Mouse (Mus musculus): ENCODE measurements around the gene Chd9.
"Not testable (repeated sequence)": the region's sequence is repeated elsewhere in the genome, so short reads cannot be mapped to it uniquely, and the experiment has no call there.

The Chd9 gene

DNA sequence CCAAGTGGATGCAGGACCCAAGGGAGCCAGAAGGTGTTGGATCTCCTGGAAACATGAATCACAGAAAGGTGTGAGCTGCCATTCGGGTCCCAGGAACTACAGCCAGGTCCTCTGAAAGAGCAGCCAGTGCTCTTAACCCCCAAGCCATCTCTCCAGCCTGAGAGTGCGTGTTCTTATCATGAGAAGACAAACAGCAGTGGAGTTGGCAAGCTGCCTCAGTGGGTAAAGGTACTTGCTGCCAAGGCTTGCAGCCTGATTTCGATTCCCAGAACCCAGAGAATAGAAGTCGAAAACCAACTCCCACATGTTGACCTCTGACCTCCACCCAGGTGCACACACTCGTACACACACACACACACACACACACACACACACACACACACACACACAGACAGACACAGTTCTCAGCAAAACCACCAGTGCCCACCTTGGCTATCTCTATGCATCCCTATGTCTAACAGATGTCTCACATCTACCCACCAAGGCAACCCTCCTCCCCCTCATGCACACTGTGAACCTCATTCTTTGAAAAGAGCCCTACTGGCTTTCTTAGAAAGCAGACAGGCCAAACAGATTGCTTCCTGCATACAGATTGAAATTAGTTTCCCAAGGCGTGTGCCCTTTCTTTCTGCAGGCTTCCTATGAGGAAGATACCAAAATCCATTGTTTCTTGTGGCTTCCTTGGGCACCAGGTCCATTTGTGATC lies 43.4 kb downstream of the Chd9 start:
- no peak for DNase-seq (ENCODE audit: low spot score)

DNA sequence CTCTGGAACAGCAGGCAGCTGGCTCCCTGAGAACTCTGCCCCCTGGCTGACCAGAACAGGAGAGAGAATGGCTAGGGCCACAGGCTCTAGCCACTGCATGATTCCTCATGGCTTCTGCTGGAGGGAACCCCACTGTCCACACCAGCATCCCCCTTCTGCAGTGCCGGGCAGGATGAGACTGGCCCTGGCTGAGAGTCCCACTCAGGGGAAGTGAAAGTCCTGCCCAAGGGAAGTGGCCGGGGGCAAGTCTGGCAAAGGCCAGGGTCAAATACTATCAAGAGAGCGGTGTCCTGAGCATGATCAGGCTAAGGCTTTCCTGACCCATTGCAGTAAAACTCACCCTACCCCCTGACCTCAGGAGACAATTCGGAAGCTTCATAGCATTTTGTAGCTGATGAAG lies 44.9 kb downstream of the Chd9 start:
- DNase-seq (ENCODE audit: low spot score), result no peak

DNA sequence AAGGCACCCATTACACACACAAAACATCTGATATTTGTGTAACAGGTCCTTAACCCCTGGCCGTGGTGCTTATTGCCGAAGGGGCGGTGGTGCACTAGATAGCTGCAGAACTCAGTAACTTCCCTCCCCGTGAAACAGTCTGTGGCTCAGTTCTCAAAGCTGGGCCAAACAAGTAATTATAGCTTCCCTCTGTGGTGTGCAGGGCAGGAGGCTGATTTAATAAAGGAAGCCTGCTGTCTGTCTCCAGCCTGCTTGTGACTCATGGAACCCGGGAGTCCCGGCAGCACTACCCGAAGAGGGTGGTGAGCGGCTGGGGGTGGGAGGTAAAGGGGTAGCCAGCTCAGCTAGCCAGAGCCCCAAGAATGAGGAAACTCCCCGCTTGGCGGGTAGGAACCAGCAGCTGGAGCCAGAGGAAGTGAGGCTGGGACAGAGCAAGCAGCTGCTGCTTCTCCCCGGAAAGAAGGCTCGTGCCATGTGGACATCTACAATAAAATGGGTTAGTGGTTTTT lies 48.1 kb downstream of the Chd9 start:
- no peak for DNase-seq (ENCODE audit: low spot score)

DNA sequence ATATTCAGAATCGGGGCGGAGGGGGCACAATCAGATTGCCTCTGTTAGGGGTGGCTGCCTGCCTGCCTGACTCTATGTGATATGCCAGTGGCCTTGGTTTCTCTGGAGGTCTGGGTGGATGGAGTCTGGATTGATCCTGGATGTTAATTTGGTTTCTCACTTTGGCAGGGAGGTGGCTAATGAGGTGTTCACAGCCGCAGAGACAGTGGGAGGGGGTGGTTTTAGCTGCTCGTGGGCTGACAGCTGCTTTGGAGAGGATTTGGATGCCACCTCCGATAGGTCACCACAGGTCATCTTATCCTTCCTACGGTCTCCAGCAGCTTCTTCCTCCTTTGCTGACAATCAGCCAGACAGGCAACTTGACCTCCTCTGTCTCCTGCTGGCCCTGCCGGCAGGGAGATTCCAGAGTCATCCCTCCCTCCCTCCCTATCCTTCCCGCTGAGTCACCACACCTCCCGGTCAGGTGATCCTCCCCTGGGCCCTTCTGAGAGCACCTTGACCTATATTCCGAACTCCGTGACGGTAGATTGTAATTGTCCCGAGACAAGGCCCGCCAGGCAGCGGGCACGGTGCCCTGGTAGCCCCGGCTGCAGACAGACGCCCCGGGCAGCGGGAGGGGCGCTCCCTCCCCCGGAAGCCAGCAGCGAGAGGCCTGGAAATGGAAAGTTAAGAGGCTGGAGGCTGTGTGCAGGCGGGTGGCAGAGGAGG lies 48.7 kb downstream of the Chd9 start:
- DNase-seq (ENCODE audit: low spot score), result peak; percentile 71

DNA sequence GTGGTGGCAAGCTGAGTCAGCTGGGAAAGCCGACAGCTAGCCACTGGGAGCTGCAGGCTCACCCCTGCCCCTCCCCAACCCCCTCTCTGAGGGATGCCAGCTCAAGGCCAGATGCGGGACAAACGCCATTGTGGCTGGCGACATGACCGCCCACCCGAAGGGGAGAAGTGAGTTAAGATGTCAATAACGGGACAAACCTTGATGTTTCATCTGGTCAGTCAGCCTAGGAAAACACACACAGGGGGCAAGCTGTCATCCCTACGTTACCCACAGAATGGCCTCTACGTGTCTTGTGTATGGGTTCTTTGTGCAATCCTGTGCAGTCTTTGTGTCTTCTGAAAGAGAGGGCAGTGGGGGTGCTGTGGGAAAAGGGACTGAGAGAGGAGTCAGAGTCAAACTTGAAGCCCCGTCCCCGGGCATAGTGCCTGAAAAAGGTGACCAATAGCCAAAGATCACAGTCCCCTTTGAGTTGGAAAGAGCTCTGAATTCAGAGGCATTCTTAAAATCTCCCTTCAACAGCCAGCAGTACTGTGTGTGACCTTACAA lies 49.4 kb downstream of the Chd9 start:
- DNase-seq (ENCODE audit: low spot score), result no peak

DNA sequence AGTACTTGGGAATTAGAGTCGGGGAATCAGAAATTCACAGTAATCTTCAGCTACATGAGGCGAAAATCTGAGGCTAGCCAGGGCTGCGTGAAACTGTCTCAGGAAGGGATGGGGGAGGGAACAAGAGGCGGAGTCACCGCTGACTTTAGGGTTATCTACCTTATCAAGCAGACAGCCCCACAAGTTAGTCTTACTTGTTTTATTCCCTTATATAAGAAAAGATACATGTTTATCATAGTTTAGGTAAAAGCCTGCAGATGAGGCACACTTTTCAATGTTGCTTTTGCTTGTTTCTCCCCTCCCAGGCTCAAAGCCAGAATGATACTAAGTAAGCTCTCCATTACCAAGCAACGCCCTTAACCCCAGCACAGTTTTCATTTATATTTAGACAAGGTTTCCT lies 50.4 kb downstream of the Chd9 start:
- DNase-seq (ENCODE audit: low spot score), result no peak

DNA sequence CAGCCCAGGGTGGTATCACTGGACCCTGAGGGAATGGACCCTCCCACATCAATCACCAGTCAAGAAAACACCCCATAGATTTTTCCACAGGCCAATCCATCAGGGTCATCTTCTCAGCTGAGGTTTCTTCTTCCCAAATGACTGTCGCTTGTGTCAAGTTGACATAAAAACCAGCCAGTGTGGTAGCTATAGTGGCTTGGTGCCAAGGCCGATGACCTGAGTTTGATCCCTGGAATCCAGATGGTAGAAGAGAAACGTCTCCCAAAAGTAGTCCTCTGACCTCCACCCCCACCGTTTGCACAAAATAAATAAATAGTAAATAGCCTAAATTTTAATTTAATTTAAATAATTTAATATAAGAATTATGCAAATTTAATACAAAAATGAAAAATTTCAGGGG lies 51.9 kb downstream of the Chd9 start:
- DNase-seq (ENCODE audit: low spot score), result no peak

DNA sequence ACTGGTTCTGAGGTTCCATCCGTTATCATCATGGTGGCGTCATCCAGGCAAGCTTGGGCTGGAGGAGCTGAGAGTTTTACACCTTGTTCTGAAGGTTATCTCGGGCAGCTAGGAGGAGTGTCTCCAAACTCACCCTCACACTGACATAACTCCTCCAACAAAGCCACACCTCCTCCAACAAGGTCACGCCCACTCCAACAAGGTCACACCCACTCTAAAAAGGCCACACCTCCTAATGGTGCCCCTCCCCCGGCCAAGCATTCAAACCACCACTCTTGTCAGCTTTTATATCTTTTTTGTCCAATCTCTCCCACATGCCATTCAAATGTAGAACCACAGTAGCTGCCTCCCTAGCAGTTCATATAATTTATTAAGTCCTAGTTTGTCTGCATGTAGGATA lies 53.0 kb downstream of the Chd9 start:
- no peak for DNase-seq (ENCODE audit: low spot score)

DNA sequence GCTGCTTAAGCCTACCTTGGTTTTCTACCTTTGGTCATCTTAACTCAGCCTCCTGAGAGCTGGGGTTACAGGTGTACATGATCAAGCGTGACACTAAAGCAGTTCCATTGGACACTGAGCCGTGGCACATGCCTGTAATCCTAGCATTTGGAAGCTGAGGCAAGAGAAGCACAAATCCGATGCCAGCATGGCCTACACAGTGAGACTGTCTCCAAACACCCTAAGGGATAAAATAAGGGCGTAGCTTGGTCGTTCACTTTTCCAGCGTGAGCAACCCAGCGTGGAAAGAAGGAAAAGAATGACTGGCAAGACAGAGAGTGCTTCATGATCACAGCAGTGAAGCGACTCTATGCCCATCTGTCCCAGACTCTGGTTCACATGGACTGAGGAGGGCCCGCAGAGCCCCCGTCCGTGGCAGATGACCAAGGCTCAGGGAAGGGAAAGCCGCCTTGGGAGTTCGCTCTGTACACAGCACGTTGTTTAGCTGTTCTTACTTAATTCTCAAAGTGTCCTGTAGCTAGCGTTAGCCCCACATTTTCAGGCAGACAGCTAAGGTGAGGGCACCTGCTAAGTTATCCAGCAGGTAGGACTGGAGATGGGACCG lies 54.0 kb downstream of the Chd9 start:
- no peak for DNase-seq (ENCODE audit: low spot score)

DNA sequence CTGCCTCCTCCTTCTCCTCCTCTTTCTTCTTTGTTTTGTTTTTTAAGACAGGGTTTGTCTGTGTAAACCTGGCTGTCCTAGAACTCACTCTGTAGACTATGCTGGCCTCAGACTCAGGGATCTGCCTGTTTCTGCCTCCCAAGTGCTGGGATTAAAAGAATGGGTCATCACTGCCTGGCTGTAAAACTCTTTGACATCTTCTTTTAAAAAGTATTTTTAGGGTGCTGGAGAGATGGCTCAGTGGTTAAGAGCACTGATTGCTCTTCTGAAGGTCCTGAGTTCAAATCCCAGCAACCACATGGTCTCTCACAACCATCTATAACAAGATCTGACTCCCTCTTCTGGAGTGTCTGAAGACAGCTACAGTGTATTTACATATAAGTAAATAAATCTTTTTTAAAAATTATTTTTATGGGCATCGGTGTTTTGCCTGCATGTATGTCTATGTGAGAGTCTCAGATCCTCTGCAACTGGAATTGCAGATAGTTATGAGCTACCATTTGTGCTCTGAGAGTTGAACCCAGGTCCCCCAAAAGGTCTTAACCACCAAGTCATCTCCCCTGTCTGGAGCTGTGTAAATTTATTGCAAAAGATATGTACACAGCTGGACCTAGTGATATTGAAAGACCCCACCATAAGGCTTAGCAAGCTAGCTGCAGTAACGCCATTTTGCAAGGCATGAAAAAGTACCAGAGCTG lies 57.7 kb downstream of the Chd9 start:
- DNase-seq (ENCODE audit: low spot score), result no peak

DNA sequence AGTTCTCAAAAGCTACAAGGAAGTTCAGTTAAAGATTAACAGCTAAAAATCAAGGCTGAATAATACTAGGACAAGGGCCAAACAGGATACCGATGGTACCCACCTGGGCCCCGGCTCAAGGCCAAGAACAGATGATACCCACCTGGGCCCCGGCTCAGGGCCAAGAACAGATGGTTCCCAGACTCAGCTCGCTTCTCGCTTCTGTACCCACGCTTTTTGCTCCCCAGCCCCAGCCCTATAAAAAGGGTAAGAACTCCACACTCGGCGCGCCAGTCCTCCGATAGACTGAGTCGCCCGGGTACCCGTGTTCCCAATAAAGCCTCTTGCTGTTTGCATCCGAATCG lies 58.2 kb downstream of the Chd9 start:
- not testable (repeated sequence) for DNase-seq (ENCODE audit: low spot score)

DNA sequence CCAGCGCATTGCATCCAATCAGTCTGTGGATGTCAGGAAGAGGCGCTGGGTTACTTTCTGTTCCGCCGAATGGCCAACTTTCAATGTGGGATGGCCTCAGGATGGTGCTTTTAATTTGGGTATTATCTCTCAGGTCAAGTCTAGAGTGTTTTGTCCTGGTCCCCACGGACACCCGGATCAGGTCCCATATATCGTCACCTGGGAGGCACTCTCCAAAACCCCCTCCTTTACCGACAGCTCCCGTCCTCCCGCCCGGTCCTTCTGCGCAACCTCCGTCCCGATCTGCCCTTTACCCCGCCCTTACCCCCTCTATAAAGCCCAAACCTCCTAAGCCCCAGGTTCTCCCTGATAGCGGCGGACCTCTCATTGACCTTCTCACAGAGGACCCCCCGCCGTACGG lies 59.2 kb downstream of the Chd9 start:
- not testable (repeated sequence) for DNase-seq (ENCODE audit: low spot score)

DNA sequence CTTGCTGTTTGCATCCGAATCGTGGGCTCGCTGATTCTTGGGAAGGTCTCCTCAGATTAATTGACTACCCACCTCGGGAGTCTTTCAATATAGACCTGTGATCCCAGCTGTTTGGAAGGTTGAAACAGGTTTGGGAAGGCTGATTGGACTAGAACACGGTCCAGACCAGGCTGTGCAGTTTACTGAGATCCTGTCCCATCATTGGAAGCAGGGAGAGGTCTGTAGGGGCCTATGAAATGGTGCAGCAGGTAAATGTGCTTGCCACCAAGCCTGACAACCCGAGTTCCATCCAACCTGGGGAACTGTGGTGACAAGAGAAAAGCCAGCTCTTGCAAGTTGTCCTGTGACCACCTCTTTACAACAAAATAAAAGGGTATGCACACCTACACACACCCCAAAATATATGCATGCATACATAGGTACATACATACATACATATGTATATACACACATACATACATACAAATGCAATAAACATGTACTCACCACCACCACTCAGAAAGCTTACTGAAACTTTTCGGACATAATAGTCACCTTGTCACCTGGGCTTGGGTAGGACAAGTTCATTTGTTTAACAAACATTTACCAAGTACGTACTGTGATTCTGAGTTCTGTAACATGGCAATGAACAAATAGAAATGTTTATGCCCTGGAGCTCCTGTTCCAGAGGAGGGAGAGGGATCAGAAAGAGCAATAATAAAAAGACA lies 63.9 kb downstream of the Chd9 start:
- no peak for DNase-seq (ENCODE audit: low spot score)

DNA sequence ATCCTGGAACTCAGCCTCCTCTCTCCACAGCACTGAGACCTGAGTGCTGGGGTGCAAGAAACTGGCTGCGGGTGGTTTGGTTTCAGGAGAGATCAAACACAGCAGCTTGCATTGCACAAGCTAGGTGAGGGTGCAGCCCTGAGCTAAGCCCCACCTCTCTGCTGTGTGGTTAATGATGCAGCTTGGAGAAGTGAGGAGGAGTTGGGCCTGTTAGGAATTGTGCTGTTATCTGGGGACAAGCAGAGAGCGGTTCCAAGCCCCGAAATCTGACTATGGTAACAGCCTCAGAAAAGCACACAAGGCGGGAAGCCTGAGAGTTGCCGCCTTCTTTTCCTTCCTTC lies 64.4 kb downstream of the Chd9 start:
- no peak for DNase-seq (ENCODE audit: low spot score)

DNA sequence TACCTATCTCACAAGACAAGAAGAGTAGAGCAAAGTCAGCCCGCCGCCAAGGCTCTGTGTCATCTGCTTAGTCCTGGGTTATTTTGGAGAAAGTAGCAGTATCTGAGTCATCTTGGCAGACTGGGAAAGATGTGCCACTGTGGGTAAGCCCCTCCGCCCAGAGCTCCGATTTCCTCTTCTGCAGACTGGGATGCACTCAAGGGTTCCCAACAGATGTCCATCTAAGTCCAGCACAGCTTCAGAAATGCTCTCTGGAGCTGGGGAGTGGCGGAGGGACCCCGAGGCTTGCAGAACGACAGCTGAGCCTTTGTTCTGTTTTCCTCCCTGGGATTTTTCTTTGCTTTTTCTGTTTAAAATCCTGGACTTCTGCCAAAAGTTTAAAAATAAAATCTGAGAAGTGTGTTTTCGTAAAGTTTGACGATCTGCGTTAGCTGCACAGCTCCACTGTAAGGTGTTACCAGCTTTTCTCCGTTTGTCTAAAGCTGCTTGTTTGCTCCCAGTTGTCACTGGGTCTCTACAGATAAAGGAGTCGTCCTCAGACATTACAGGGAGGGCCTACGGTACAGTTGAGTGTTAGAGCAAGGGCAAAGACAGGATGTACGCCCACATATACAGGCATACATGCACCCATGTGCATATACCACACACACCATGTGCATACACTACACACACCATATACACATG lies 66.2 kb downstream of the Chd9 start:
- peak; percentile 19 for DNase-seq (ENCODE audit: low spot score)

DNA sequence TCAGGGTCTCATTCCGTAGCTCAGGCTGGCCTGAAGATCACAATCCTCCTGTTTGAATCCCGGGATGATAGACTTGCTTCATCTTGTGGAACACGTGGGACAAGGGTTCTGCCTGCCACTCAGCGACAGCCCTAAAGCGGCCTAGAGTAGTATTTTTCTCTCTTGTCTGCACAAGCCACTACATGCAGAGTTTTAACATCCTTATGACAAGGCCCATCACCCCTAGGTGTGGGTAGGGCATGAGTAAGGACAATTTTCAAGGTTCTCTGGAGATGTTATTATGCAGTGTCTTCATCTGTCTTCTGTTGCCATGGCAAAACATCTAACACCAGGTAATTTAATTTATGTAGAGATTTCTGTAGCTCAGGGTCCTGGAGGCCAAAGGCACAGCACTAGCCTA lies 69.2 kb downstream of the Chd9 start:
- no peak for DNase-seq (ENCODE audit: low spot score)

DNA sequence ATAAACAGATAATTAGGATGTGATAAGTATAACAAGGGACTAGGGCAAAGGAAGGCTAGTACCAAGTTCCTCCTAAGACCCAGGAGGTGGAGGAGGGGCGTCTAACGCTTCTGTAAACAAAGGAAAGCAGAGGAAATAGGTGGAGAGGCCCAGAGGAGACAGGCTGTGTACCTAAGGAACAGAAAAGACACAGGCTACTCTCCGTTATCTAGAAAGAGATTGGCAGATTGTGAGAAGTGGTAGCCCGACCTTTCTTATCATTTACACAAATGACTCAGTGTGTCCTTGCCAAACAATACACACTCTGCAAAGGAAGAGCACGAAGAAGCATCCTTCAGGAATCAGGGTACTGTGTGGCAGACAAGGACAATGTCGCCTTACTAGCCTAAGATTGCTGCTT lies 70.4 kb downstream of the Chd9 start:
- no peak for DNase-seq (ENCODE audit: low spot score)

DNA sequence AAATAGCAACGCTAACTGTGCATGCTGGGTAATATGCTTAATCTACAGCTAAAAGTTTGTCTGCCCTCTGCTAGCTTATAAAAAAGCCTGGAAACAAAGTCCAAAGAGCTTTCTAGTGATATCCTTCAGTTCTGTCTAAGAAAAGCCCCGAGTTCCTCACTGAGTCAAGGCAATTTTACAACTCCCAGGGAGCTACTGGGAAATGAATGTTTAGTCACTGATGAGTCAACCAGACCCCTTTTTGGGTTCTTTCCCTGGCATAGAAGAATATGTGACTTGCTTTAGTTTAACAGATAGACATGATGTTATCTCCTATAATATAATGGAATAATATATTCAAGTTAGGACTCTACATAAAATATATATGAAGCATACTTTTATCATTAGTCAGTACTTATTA lies 73.8 kb downstream of the Chd9 start:
- DNase-seq (ENCODE audit: low spot score), result no peak

DNA sequence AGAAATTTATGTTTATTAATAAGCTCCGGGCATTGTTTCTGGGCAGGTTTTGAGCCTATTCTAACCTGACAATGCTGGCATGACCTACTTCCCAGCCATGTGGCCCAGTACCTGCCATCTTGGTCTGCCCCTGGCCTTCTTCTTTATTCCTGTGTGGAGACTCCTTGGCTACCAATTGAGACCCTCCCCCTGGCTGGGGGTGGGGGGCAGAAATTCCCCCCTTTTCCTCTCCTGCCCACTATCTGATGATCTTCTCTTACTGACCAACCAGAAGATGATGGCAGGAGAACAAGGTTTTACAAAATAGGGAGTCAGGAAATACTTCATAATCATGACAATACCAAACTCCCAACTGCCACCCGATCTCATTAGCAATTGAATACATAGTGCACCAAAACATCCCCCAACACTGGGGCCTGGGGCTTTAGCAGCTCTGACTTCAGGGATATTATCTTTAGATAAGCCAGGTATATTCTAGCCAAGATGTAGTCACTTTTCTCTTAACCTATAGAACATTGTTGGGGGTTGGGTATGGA lies 76.1 kb downstream of the Chd9 start:
- DNase-seq (ENCODE audit: low spot score), result no peak

DNA sequence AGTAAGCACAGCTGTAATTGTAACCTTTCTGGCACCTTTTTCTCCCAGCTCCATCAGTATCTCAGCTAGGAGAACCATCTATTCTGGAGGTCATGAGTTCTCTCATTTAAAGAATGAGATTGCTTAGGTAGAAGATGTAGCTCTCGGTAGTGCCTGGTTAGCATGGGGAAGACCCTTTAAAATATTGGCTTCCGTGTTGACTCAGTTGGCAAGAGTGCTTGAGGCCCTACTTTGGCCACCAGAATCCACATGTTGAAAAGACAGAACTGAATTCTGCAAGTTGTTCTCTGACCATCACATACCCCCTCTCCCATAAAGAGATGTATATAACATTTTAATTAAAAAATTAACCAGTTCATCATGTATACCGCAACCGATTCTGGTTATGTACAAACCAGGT lies 78.8 kb downstream of the Chd9 start:
- DNase-seq (ENCODE audit: low spot score), result no peak

DNA sequence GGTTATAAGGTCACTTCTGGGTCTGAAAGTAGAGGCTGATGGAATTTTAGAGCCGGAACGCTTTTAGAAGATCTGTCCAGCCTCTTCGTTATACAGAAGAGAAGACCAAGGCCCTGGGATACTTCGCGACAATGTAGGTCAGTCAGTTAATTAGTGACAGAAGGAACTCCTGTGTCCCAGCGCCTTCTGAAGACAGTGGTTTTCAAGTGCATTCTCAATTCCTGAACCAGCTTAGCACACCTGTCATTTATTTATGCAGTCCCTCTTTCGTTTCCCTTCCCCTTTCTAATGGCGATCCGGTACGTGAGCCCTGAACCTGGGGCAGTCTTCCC lies 79.3 kb downstream of the Chd9 start:
- DNase-seq (ENCODE audit: low spot score), result no peak

Data from left cerebral cortex, adult 11 months (tissue).